Mouse (Mus musculus) heart, postnatal 0 days (tissue): ENCODE results near the gene Rad50. TPM values are rescaled to one million over a fixed set of nuclear protein-coding genes. Genes with fewer than 3 reads are reported as not detected.

ENCODE experiments used
- ATAC-seq: fragments of 200-750 bp; cut with Nextera tagmentation; 2 replicates; pipeline ENCODE4 v1.8.0; 2017; ENCODE audit warnings: low read depth, moderate number of reproducible peaks, moderate library complexity; ENCODE audit not compliant: insufficient read depth
- DNase-seq: peaks from one replicate; pipeline ENCODE4 v3.0.0-alpha.2; 2016; ENCODE audit warnings: low spot score
- H3K27ac ChIP-seq: fragments of 300-500 bp; sonication (generic); 2 replicates; pipeline ENCODE4 v1.5.1; 2014; ENCODE audit warnings: low read depth, mild to moderate bottlenecking
- H3K27me3 ChIP-seq: fragments of 300-500 bp; sonication (generic); 2 replicates; pipeline ENCODE4 v1.6.1; 2014; ENCODE audit warnings: low read length, mixed read lengths; ENCODE audit not compliant: control insufficient read depth, insufficient read depth
- H3K36me3 ChIP-seq: fragments of 300-500 bp; sonication (generic); replicated peaks from 2 replicates; pipeline ENCODE4 v1.6.1; 2014; ENCODE audit warnings: low read length, mixed read lengths; ENCODE audit not compliant: control insufficient read depth, insufficient read depth
- H3K4me1 ChIP-seq: fragments of 300-500 bp; sonication (generic); 2 replicates; pipeline ENCODE4 v1.6.1; 2014; ENCODE audit warnings: antibody characterized with exemption; ENCODE audit not compliant: control insufficient read depth, insufficient read depth
- H3K4me2 ChIP-seq: fragments of 300-500 bp; sonication (generic); 2 replicates; pipeline ENCODE4 v1.6.1; 2014; ENCODE audit warnings: low read depth, mild to moderate bottlenecking, low read length, moderate library complexity
- H3K4me3 ChIP-seq: fragments of 300-500 bp; sonication (generic); 2 replicates; pipeline ENCODE4 v1.5.1; 2014; ENCODE audit warnings: low read depth, low read length
- H3K9ac ChIP-seq: fragments of 300-500 bp; sonication (generic); replicated peaks from 2 replicates; pipeline ENCODE4 v1.6.1; 2014; ENCODE audit warnings: low read depth, low read length, mixed read lengths
- H3K9me3 ChIP-seq: fragments of 300-500 bp; sonication (generic); replicated peaks from 2 replicates; pipeline ENCODE4 v1.6.1; 2016; ENCODE audit warnings: low read length; ENCODE audit not compliant: control insufficient read depth
- CTCF ChIP-seq: IDR thresholded peaks from 2 replicates; pipeline ENCODE4 v1.5.1; 2016; ENCODE audit warnings: antibody characterized with exemption, control low read depth, low read depth
- EP300 ChIP-seq: IDR thresholded peaks from 2 replicates; pipeline ENCODE4 v1.6.1; 2016; ENCODE audit warnings: antibody characterized with exemption, low read depth
- WGBS: fragments of 180-500 bp; shearing (Covaris S2); extraction: QIAGEN DNeasy Blood & Tissue Kit; methylation state at CpG from one replicate; pipeline ENCODE4 v1.1.7; 2014; 5-methylcytosine and 5-hydroxymethylcytosine counted together
- polyA plus RNA-seq: library from polyadenylated mRNA; unstranded; fragments of >200 nt; fragmentation: Nextera tagmentation; extraction: Ambion mirVana; gene quantifications from 2 replicates; pipeline ENCODE4 v1.2.1, GENCODE M21; 2015
- total RNA-seq: library from RNA; depleted of rRNA; stranded (reverse); fragments of >200 nt; gene quantifications from 2 replicates; pipeline ENCODE4 v1.2.3, GENCODE M21; 2014; ENCODE audit warnings: low replicate concordance

Rad50 gene
- total and polyA plus RNA-seq, 2 experiments from 2014 or later, result 5.9 to 14.9 TPM

GRCm38 (mm10) chr11:53622440-53622806 lies 84.7 kb downstream of the Rad50 start:
- ATAC-seq (no peak), DNase-seq (no peak)
- TF ChIP-seq CTCF, result no peak
- no peak for TF ChIP-seq EP300
- no peaks in the 10 kb centered on the region for H3K36me3 ChIP-seq
- H3K27ac ChIP-seq, result no peak overlapping the region
- no peak overlapping the region for H3K4me2 ChIP-seq
- WGBS, result 64% methylated on average over 6 of the region's 6 CpGs
- H3K9me3 ChIP-seq, result no peaks in the 10 kb centered on the region
- H3K9ac ChIP-seq, result no peak overlapping the region
- H3K27me3 ChIP-seq, result no peaks in the 10 kb centered on the region
- no peak overlapping the region for H3K4me3 ChIP-seq
- no peaks in the 10 kb centered on the region for H3K4me1 ChIP-seq

- H3K4me1 ChIP-seq, result no peaks in the 10 kb centered on the region
- H3K27ac ChIP-seq, result no peak overlapping the region
- TF ChIP-seq CTCF (no peak), EP300 (no peak)
- no peak for DNase-seq
- 76% methylated on average over 11 of the region's 11 CpGs for WGBS
- H3K4me3 ChIP-seq, result no peak overlapping the region
- H3K9ac ChIP-seq, result no peak overlapping the region
- H3K36me3 ChIP-seq, result no peaks in the 10 kb centered on the region
- ATAC-seq, result no peak
- H3K4me2 ChIP-seq, result no peak overlapping the region
- H3K27me3 ChIP-seq, result no peaks in the 10 kb centered on the region
- no peaks in the 10 kb centered on the region for H3K9me3 ChIP-seq
Measured at GRCm38 (mm10) chr11:53621582-53622439, 85.3 kb downstream of the Rad50 start.

GRCm38 (mm10) chr11:53620094-53620493 lies 87.0 kb downstream of the Rad50 start:
- no peak for DNase-seq
- Histone ChIP-seq H3K36me3 (no peaks in the 10 kb centered on the region), H3K27me3 (no peaks in the 10 kb centered on the region), H3K4me2 (no peak overlapping the region), H3K9ac (no peak overlapping the region), H3K9me3 (no peaks in the 10 kb centered on the region), H3K27ac (no peak overlapping the region), H3K4me3 (no peak overlapping the region), H3K4me1 (no peaks in the 10 kb centered on the region)
- TF ChIP-seq CTCF, result no peak
- ATAC-seq, result no peak
- WGBS, result 73% methylated on average over 4 of the region's 4 CpGs

GRCm38 (mm10) chr11:53619428-53619827 lies 87.7 kb downstream of the Rad50 start:
- Histone ChIP-seq H3K9me3 (no peaks in the 10 kb centered on the region), H3K4me2 (no peak overlapping the region), H3K4me3 (no peak overlapping the region), H3K36me3 (no peaks in the 10 kb centered on the region), H3K4me1 (no peaks in the 10 kb centered on the region), H3K27ac (no peak overlapping the region), H3K9ac (no peak overlapping the region), H3K27me3 (no peaks in the 10 kb centered on the region)
- ATAC-seq, result no peak
- no peak for TF ChIP-seq CTCF
- no peak for TF ChIP-seq EP300
- DNase-seq, result no peak
- 62% methylated on average over 6 of the region's 6 CpGs for WGBS

- H3K27me3 ChIP-seq, result no peaks in the 10 kb centered on the region
- DNase-seq, result no peak
- H3K4me1 ChIP-seq, result no peaks in the 10 kb centered on the region
- no peak within 1 kb of the TSS for H3K9ac ChIP-seq
- TF ChIP-seq EP300 (no peak), CTCF (no peak)
- 53% methylated on average over 7 of the region's 7 CpGs for WGBS
- H3K4me2 ChIP-seq, result no peak within 1 kb of the TSS
- H3K27ac ChIP-seq, result no peak within 1 kb of the TSS
- no peak for ATAC-seq
- H3K4me3 ChIP-seq, result no peak within 1 kb of the TSS
- no peaks in the 10 kb centered on the region for H3K9me3 ChIP-seq
- H3K36me3 ChIP-seq, result no peaks in the 10 kb centered on the region
Measured at GRCm38 (mm10) chr11:53618619-53619198, 88.4 kb downstream of the Rad50 start, which contains the start of gene Il4. TSS of gene Il4 (minus strand) at chr11:53618669.
